Mouse (Mus musculus) ES-Bruce4 (cell line): ENCODE data around the gene Hist2h4.

Source experiments
- CTCF ChIP-seq: IDR thresholded peaks from one replicate; pipeline ENCODE4 v1.8.1; 2011; ENCODE audit warnings: low read depth, low read length
- EP300 ChIP-seq: IDR thresholded peaks from 2 replicates; pipeline ENCODE4 v1.6.1; 2011; ENCODE audit warnings: low read depth, low read length; ENCODE audit not compliant: insufficient read depth

- no peak for TF ChIP-seq CTCF
- no peak for TF ChIP-seq EP300
Measured at GRCm38 (mm10) chr3:96306506-96306905, 43.4 kb upstream of the Hist2h4 start.
